Mouse (Mus musculus) 416B (cell line): ENCODE results near the gene Vdr.

Experiments
- DNase-seq: peaks from one replicate; pipeline ENCODE4 v3.0.0; 2011; ENCODE audit warnings: low read depth

Gene Vdr

DNA sequence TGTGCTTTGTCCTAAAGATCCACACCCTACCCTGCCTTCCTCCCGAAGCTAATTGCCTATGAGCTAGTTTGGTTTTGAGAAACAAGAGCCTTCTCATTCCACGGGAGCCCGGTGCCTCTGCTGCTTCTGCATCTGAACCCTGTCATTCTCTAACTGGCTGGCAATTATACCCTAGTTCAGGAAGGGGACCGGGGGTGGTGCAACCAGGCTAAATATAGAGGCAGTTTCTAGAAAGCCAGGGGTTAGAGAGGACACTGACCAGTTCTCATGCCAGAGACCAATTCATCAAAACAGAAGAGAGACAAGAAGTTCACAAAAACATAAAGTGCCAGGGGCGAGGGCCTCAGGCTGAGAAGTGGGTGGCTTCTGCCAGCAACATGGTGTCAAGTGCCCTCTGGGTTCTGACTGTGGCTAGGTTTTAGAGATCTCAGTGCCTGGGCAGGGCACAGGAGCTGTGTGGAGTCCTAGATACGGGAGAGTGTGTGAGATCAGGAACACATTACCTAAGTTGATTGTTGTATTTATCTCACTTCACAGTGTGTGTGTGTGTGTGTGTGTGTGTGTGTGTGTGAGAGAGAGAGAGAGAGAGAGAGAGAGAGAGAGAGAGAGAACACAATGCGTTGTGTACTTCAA is 31.6 kb downstream of the Vdr start:
- DNase-seq, result no peak

DNA sequence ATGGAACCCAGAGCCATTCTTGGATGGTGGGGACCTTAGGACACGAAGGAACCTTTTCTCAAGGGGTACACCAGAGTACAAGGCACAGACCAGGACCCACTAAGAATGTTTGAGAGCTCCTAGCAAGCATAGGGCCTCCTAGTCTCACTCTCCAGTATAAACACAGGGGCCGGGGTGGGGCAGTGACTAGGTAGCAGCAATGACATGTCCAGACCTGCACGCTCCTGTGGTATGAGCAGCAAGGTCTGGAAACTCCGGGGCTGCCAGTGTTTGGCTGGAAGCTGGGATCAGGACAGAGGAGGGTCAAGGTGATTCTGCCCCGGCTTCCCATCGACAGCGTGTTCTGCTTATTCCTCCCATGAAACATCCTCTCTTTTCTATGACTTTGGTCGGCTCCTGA is 34.6 kb downstream of the Vdr start:
- DNase-seq, result no peak

DNA sequence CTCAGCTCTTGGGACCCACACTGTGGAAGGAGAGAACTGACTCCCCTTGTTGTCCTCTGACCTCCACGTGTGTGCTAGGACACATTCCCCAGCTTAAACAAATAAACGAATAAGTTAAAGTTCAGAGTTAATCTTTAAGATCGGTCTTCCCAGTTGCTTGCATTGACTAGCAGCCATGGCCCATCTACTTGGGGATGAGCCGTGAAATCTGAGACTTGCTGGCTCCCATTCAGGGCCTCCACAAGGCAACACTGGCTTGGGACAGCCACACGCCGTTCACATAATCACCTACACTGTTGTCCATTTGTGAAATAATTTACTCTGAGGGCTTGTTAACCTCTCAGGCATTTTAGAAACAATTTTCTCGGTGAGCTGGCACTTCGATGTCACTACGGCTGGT is 36.7 kb downstream of the Vdr start:
- no peak for DNase-seq

DNA sequence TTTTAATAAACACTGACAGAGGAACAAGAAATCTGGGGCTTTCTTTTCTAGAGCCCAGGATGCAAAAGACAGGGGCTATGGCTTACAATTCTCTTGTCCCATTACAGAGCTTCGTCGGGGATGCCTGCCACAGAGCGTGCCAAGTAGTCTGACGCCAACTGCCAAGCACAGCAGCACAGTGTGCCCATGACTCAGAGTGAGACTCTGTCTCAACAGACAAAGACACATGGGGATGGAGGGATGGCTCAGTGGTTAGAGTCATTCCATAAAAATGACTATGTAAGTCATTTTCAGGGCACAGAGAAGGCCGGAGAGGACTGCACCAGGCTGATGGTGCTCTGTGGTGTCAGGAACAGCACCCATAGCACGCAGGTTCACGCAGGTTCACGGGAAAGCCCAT is 38.3 kb downstream of the Vdr start:
- DNase-seq, result no peak

DNA sequence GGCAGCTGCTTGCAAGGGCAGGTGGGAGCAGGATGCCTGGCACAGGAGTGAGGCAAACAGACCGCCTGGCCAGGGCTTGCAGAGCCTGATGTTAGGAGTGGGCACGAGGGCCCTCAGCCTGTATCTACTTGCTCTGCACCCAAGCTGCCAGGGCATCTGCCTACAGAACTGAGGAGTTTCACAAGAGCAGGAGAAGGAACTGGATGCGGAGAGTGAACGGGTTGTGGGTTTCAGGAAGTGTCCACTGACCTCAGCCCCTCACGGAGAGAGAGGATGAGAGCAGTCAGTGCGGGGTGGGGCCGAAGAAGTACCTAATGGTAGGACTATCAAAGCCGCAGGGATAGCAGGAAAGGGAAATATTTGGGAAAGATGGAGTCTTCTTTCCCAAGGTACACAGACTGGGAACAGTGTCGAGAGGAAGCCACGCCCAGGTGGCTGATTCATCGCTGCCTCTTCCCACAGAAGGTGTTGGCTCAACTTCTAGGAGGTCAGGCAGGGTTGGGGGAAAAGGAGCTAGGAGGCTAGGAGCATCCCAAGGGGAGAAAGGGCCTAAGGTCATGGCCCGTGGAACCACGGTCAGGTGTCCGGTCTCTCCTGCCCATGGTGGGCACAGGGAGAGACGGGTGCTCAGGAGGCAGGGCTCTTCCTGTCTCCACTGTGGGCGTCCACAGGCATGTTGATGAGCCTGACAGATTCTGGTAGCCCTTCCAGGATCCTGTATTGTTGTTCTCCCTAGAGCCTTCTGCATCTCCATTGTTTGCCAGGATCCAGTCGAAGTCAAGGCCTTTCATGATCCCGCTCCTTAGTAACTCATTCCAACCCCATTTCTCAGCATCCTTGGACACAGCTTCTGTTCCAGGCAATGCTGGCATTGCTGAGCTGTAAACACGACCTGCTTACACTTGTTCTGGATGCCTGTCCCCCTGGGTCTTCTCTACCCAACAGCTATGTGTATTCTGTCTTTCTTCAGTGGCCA is 39.1 kb downstream of the Vdr start:
- no peak for DNase-seq

DNA sequence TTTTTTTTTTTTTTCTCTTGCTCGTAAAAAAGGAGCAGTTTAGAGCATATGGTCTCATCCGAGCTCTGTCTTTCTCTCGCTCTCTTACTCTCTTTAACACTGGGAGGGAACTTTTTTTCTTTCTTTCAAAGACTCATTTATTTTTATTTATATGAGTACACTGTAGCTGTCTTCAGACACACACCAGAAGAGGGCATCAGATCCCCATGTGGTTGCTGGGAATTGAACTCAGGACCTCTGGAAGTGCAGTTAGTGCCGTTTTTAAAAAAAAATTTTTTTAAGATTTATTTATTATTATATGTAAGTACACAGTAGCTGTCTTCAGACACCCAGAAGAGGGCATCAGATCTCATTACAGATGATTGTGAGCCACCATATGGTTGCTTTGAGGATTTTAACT is 40.3 kb downstream of the Vdr start:
- DNase-seq, result peak; percentile 7

DNA sequence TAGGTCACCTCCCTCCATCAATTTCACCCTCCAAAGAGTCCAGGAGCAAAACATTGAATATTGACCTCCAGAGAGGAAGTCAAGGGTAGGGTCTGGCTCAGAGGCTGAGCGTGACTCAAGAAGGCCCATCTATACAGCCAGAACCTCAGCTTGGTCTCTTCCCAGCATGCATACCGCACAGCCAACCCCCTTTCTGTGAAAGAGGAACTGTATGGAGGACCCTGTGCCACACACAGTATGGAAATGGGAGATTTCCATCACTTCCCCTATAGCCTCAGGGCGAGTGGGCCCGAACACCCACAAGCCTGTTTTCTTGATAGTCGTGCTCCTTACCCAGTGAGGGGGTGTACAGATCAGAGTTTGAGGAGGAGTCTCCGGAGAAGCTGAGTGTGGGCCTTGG is 41.4 kb downstream of the Vdr start:
- no peak for DNase-seq

DNA sequence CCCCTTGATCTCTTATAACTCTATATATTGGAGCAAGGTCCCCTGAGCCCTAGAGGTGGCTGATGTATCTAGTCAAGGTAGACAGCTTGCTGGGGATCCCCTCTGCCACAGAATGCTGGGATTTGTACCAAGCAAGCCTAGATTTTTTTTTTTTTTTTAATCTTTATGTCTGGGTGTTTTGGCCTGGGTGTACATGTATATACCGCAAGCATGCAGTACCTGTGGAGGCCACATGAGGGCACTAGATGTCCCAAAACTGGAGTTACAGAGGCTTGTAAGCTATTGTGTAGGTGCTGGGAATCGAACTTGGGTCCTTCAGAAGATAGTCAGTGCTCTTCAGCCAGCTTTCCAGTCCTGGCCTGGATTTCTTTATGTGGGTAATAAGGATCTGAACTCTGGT is 44.4 kb downstream of the Vdr start:
- DNase-seq, result peak; percentile 10

DNA sequence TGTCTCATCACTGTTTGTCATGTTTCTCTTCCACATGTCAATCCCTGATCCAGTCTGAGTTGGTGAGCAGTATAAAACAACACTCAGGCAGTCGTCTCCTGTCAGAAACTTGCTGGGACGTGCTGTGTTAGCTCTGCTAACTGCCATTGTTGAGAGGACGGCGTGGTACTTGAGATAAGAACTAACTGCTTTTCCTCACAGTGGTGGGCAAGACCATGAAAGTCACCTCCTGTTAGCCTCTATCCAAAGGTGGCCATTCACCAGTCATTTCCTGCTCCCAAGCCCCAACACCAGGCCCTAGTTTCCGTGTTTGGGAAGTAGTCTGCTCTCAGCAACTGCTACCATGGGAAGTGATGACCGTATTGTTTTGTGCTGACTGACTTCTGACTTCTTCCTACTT is 45.3 kb downstream of the Vdr start:
- peak; percentile 67 for DNase-seq

DNA sequence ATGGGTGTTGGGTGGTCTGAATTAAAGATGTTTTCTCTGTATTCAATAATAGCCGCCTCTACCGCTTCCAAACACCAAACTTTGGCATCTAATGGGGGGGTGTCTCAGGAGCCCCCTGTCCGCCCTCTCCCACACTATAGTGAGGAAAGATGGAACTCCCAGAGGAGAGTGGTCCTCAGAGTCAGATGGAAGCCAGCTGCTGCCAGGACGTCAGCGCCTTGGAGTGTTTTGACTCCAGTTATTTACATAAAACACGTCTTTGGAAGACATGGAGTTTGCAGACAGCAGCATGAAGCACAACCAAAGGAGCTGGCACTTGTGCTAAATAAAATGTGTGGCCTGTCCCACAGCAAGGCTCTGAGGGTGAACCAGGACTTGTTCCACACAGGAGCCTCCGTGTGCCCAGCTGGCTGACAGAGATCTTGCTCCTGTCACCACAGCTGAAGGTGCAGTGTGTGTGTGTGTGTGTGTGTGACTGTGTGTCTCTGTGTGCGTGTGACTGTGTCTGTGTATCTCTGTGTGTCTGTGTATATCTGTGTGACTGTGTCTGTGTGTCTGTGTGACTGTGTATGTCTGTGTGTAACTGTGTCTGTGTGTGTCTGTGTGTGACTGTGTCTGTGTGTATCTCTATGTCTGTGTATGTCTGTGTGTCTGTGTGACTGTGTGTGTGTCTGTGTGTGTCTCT is 45.9 kb downstream of the Vdr start:
- DNase-seq, result no peak

DNA sequence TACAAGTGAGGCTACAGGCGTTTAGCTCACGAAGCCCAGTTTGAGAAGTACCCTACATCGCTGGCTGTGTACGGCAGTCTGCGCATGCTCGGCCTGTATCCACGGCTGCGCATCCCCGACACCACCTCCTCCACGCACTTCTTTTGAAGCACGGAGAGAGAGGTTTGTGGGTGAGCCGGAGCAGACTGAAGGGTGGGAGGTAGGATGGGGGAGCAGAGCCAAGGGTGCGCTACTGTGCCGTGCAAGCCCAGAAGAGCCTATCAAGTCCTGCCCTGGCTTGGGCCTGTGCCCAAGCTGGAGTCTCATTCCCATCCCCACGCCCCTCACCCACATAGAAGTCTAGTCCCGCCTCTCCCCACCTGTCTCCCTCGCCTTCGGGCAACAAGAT is 46.9 kb downstream of the Vdr start:
- no peak for DNase-seq

DNA sequence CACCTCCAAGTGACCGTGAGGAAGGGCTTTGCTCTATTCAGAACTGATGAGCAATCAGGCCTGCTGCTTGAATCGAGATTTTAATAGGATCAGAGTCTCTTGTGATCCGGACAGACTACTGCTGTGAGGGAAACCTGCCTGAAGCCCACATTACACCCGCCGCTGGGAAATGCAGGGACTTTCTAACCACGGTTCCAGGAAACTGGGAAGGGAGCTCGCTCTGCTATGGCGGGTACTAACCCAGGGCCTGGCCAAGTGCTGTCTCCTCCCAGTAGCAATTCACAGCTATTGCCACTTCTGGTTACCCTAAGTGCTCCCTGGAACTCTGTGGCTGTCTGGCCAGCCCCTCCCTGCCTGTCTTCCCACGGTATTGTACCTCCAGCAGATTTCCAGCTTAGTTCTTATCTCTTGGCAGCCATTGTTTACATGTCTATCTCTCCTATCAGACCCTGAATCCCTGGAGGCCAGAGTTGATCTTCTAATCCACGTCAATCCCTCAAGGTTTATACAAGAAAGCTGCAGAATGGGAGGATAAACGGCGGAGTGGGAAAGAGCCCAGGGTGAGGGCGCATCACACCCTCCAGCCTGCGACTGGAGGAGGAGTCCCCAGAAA is 47.4 kb downstream of the Vdr start:
- no peak for DNase-seq

DNA sequence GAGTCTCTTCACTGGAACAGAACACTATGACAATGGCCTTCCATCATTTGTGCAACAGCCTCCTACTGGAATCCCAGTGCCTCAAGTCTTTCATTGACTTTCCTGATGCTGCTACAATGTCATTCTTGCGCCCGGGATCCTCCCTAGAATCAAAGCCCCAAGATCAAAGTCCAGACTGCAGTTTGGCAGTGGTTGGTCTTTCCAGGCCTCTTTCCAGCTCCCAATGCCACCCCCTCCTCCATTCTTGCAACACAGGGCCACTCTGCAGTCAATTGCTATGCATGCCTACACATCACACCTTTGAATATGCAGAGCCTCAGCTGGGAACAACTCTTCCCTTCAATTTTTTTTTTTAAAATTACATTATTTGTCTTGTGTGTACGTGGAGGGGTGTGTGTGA is 50.1 kb downstream of the Vdr start:
- no peak for DNase-seq

DNA sequence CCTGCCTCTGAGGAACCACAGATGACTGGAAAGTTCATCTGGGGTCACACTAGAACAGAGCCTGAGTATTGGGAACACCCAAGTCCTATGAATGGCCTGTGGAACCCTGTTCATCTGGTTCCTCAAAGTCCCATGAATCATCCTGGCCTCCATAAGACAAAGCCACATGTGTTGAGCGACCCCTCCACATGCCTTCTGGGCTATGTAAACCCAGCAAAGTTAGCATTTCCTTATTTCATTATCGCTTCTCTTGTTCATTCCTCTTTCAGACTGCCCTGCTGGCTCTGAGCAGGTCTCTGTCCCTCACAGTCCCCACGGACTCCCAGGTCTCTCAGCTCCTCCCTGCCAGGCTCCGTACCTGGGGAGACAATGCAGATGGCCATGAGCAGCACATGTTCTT is 52.0 kb downstream of the Vdr start:
- no peak for DNase-seq

DNA sequence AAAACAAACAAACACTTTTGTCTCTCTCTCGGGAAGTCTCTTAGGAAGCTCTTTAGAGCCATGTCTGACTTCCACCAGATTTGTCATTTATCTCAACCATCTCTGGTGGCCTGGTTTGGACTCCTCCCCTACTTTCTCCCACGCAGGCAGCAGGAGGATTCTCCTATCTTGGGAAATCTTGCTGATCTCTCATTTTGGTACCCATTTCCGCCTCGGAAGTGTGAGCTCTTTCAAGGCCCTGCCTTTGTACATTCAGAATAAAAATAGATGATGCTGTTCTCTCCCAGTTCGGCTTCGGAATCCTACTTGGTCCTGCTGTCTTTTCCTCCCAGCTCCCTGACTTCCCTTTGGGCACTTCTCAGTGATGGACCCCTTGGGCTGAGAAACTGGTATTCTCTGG is 55.9 kb downstream of the Vdr start:
- no peak for DNase-seq

DNA sequence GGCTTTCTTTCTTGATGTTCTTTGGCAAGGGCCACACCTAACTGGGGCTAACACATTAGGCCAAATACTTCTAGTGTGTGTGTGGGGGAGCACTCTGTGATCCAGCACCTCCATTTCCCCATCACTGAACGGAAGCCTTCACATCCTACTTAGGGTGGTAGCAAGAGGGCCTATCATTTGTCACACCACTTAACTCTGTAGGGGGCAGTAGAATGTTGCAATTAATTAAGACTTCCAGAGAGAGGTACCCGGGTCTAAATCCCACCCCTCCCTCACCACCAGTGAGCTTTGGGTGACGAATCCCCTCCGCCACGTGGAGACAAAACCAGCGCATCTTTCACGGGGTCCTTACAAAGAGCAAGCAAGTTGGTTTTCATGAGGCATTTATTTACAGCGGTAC is 56.4 kb downstream of the Vdr start:
- DNase-seq, result peak; percentile 37

DNA sequence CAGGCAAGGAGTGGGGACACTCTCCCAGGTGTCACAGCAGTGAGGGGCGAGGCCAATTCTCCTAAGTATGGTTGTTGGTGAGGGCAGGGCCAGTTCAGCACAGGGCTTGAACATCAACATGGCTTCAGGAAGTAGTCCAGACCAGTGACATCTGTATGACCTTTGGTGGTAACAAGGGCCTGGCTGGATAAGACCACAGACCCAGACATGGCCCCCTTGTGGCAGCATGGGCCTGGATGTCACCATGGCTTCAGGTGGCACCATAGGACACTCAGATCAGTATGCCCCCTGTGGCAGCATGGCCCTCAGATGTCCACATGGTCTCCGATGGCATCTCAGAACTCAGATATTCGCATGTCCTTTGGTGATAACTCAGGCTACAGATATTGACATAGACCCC is 58.1 kb downstream of the Vdr start:
- peak; percentile 50 for DNase-seq

DNA sequence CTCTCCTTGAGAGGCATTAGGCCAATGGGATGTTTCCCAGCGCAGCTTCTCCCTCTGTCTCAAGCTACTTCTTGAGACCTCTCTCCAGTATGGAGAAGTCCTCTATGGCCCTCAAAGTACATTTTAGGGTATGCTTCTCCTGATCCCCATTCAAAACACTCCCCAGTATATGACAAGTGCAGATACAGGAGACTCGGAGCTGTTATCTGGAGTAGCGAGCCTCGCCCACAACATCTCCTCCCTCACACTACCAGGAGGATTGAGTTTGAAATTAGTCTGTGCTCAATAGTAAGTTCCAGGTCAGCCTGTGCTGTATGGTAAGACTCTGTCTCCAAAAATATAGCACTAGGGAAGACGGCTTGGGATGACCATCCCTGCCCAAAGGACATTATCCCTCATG is 59.4 kb downstream of the Vdr start:
- DNase-seq, result no peak

DNA sequence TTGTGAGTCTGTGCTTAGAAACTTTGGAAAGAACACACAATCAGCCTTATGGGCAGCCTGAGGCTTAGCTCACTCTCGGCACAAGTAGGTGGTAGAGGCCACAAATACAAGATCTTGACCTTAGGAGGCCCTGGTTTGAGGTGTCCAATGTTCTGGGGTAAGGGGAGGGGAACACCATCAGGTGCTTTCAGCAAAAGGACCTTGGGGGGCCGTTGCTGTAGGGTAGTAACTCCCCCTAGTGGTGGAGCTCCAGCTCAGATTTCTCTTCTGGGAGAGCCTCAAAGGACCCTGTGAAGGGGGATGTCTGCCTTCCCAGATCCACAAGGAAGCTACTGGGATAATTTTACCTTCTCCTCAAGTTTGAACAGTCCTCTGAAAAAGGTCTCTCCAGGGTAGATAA is 60.0 kb downstream of the Vdr start:
- DNase-seq, result peak; percentile 71

DNA sequence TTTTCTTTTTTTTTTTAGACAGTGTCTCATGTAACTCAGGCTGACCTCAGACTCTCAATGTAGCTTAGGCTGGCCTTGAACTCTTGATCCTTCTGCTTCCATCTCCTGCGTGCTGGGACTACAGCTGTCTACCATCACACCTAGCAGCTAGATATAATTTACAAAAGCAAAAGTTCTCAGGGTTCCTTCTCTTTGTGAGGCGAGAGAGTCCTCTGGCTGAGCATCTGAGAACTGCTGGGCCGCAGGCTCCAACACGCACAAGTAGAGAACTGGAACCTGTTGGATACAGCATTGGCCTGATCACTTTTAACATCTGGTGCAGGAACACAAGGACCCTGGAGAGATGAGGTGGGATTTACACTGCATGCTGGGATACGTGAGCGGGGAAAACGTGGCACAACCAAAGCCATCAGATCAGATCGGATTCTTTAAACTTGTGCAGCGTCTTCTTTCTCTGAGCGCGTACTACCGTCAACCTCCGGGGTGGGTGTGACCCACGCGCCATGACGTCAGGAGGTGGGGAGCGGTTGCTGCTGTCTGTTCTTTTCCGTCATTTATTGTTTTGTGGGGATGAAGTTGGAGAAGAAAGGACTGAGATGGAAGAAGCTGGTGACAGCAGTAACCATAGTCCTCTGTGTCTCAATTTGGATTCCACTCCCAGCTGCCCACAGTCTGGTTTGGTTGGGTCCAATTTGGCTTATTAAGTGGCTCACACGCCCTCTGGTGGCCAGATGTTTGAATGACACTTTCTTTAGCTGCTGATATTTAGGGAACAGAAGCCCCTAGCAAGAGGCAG is 61.1 kb downstream of the Vdr start:
- peak; percentile 91 for DNase-seq

DNA sequence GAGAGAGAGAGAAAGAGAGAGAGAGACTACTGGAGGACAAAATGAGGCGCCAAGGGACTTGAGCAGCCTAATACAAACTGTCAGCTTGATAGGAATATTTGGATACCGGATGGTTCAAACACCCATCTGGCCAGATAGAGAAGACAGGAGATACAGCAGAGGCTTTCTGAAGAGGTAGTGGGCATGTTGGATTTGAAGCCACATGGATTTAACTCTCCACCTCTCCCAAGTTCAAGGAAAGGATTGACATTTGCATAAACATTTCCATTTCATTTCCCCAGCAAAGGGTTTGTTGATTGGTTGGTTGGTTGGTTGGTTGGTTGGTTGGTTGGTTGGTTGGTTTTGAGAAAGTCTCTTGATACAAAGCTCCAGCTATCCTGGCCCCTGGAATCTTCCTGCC is 62.6 kb downstream of the Vdr start:
- no peak for DNase-seq

DNA sequence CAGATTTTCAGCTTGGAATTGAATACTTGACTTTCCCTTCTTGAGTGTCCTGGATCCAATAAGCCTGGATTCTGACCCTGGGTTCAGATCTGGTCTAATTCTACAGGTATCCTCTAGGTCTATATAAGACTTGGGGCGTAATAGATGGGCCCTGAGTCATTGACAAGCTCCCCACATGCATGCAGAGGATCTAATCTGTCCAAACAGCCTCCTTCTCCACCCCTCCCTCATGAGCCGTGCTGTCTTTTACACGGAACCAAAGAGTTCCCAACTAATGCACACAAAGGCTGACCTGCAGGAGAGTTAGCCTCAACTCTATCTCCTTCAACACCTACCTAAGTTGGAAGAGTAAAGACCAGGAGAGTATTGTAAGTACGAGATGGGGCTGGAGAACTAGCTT is 63.1 kb downstream of the Vdr start:
- no peak for DNase-seq
